Mouse (Mus musculus) spleen, adult 2 months (tissue): ENCODE data around the gene Xkr7.

Experiments
- CTCF ChIP-seq: fragments of 200-500 bp; IDR thresholded peaks from 2 replicates; pipeline ENCODE4 v1.5.1; 2011; ENCODE audit warnings: mild to moderate bottlenecking, inconsistent platforms; ENCODE audit not compliant: insufficient read depth, insufficient read length, insufficient replicate concordance; ENCODE audit errors: extremely low read depth
- POLR2A ChIP-seq: fragments of 200-500 bp; IDR thresholded peaks from 2 replicates; pipeline ENCODE4 v1.6.1; 2011; ENCODE audit warnings: low read depth, low read length, inconsistent platforms

DNA sequence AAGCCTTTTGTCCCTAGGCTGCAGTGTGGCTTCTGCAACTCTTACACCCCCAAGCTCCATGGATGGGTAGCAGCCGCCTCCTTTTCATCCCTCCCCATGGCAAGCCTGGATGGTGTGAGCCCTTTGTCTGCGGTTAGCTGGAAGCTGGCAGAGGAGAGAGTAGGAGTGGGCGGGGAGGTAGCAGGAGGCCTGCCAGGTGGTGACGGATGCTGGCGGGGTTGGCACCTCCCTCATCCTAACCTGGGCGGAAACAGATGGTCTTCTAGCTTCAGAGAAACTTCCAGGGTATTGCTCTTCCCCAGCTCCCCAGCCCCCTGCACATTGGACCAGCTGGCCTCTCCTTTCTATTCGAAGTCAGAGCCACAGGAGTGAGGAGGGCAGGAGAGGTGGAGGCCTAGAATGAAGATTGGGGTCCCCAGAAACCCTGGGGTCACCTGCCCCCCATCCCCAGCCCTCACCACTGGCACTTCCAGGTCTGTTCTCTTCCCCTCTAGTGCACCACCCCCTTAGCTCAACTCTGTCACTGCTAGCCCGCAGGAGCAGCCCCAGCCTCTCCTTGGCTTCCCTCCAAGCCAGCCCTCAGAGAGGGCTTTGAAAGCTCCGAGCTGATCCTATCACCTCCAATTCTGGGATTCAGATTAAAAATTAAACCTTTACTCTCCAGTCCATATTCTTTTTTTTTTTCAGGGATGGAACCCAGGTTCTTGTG lies 17.8 kb downstream of the Xkr7 start:
- TF ChIP-seq CTCF (no peak), POLR2A (no peak)
